Mouse (Mus musculus): ENCODE data around the gene Ackr2.
A peak's percentile ranks its signal among the peaks of the same experiment; 100 is the strongest.

The Ackr2 gene

GRCm38 (mm10) chr9:121898245-121898644 is at the start of gene Ackr2:
Gene Ackr2, plus strand, starts transcription at chr9:121898355.
- no peaks in the 10 kb centered on the region for H3K9me3 ChIP-seq (ENCODE audit: low read length)
- peaks cover 3% of the 10 kb centered on the region; the same call in 1 of the 2 replicates for H3K4me1 ChIP-seq (replicated peaks; ENCODE audit: low read depth, low read length)
- H3K36me3 ChIP-seq (ENCODE audit: insufficient read depth, low read length): no peaks in the 10 kb centered on the region
- H3K27me3 ChIP-seq (ENCODE audit: insufficient read depth, low read length): peaks cover 16% of the 10 kb centered on the region
- TF ChIP-seq POU5F1 (IDR thresholded peaks at IDR 0.05; ENCODE audit: borderline replicate concordance, low read length) (no peak), CTCF (conservative IDR thresholded peaks at IDR 0.05; ENCODE audit: low read length) (no peak), NANOG (IDR thresholded peaks at IDR 0.05; ENCODE audit: borderline replicate concordance, low read length) (no peak)
- peak within 1 kb of the TSS; percentile 49 for H3K4me3 ChIP-seq (replicated peaks; ENCODE audit: low read length)

- Histone ChIP-seq H3K9me3 (ENCODE audit: low read length) (no peaks in the 10 kb centered on the region), H3K4me1 (replicated peaks; ENCODE audit: low read depth, low read length) (peaks cover 44% of the 10 kb centered on the region), H3K27me3 (ENCODE audit: insufficient read depth, low read length) (no peaks in the 10 kb centered on the region), H3K36me3 (ENCODE audit: insufficient read depth, low read length) (peaks cover 66% of the 10 kb centered on the region), H3K4me3 (replicated peaks; ENCODE audit: low read length) (no peak overlapping the region)
- TF ChIP-seq NANOG (IDR thresholded peaks at IDR 0.05; ENCODE audit: borderline replicate concordance, low read length) (no peak), POU5F1 (IDR thresholded peaks at IDR 0.05; ENCODE audit: borderline replicate concordance, low read length) (no peak), CTCF (conservative IDR thresholded peaks at IDR 0.05; ENCODE audit: low read length) (no peak)
Measured at GRCm38 (mm10) chr9:121854246-121854645, 43.9 kb upstream of the Ackr2 start.

- no peak for TF ChIP-seq NANOG (IDR thresholded peaks at IDR 0.05; ENCODE audit: borderline replicate concordance, low read length)
- TF ChIP-seq CTCF (conservative IDR thresholded peaks at IDR 0.05; ENCODE audit: low read length): no peak
- no peak for TF ChIP-seq POU5F1 (IDR thresholded peaks at IDR 0.05; ENCODE audit: borderline replicate concordance, low read length)
- Histone ChIP-seq H3K4me1 (replicated peaks; ENCODE audit: low read depth, low read length) (peaks cover 44% of the 10 kb centered on the region), H3K36me3 (ENCODE audit: insufficient read depth, low read length) (peaks cover 47% of the 10 kb centered on the region), H3K9me3 (ENCODE audit: low read length) (no peaks in the 10 kb centered on the region), H3K27me3 (ENCODE audit: insufficient read depth, low read length) (no peaks in the 10 kb centered on the region), H3K4me3 (replicated peaks; ENCODE audit: low read length) (peak overlapping the region; percentile 93)
Measured at GRCm38 (mm10) chr9:121856649-121857416, 41.3 kb upstream of the Ackr2 start.

DNA sequence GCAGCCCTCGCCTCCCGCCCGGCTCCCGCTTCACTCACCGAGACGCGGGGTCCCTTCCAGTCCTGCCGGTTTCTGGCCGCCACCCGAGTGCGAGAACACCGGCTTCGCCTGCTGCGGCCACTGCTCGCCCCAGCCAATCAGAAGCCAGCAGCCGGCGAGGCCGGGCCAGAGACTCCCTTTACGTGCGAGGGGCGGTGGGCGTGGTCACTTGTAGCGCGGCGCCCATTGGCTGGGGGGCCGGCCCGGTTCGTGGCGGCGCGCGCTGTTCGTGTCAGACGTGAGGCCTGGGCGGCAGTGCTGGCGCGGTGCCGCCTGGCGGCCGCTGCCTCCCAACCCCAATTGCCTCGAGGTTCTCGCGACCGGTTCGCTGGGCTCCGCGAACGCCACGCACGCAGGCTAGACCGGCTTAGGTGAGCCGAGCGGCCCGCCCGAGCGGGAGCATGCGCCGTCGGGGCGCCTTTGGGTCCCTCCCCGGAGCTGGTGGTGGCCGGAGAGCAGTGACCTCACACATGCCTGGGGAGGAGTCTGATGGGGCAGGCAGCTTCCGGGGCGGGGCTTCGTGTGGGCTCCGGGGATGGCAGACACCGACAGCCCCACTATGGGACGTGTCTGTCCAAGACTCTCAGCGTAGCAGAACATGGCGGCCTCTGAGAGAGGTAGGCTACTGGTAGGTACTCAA is 40.5 kb upstream of the Ackr2 start:
- Histone ChIP-seq H3K27me3 (ENCODE audit: insufficient read depth, low read length) (no peaks in the 10 kb centered on the region), H3K4me1 (replicated peaks; ENCODE audit: low read depth, low read length) (peaks cover 44% of the 10 kb centered on the region), H3K4me3 (replicated peaks; ENCODE audit: low read length) (peak overlapping the region; percentile 93), H3K36me3 (ENCODE audit: insufficient read depth, low read length) (peaks cover 39% of the 10 kb centered on the region), H3K9me3 (ENCODE audit: low read length) (no peaks in the 10 kb centered on the region)
- TF ChIP-seq NANOG (IDR thresholded peaks at IDR 0.05; ENCODE audit: borderline replicate concordance, low read length): no peak
- TF ChIP-seq CTCF (conservative IDR thresholded peaks at IDR 0.05; ENCODE audit: low read length): no peak
- TF ChIP-seq POU5F1 (IDR thresholded peaks at IDR 0.05; ENCODE audit: borderline replicate concordance, low read length): no peak

GRCm38 (mm10) chr9:121858153-121858488 is 40.0 kb upstream of the Ackr2 start, which contains the start of gene Higd1a:
Gene Higd1a, minus strand, starts transcription at chr9:121858362.
- Histone ChIP-seq H3K27me3 (ENCODE audit: insufficient read depth, low read length) (no peaks in the 10 kb centered on the region), H3K4me1 (replicated peaks; ENCODE audit: low read depth, low read length) (peaks cover 43% of the 10 kb centered on the region), H3K9me3 (ENCODE audit: low read length) (no peaks in the 10 kb centered on the region), H3K36me3 (ENCODE audit: insufficient read depth, low read length) (peaks cover 35% of the 10 kb centered on the region), H3K4me3 (replicated peaks; ENCODE audit: low read length) (peak within 1 kb of the TSS; percentile 93)
- TF ChIP-seq POU5F1 (IDR thresholded peaks at IDR 0.05; ENCODE audit: borderline replicate concordance, low read length) (no peak), NANOG (IDR thresholded peaks at IDR 0.05; ENCODE audit: borderline replicate concordance, low read length) (no peak)

DNA sequence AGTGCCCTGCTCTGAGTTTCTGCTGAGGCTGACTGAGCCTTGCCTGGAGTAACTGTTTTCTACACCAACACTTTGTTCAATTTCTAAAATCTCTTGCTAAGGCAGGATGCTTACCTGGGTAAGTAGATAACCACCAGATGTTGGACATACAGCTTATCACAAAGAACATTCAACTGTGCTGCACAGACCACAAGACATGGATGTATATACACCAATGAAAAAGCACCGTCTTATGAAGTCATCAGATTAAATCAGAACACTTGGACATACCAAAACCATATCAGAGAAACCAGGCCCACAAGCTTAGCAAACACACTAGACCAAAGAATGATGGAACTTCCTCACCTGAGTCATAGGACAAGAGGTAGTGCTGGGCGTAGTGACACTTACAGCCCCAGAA is 38.8 kb upstream of the Ackr2 start:
- TF ChIP-seq POU5F1 (IDR thresholded peaks at IDR 0.05; ENCODE audit: borderline replicate concordance, low read length) (no peak), CTCF (conservative IDR thresholded peaks at IDR 0.05; ENCODE audit: low read length) (no peak), NANOG (IDR thresholded peaks at IDR 0.05; ENCODE audit: borderline replicate concordance, low read length) (no peak)
- Histone ChIP-seq H3K4me1 (replicated peaks; ENCODE audit: low read depth, low read length) (peaks cover 31% of the 10 kb centered on the region), H3K9me3 (ENCODE audit: low read length) (no peaks in the 10 kb centered on the region), H3K27me3 (ENCODE audit: insufficient read depth, low read length) (no peaks in the 10 kb centered on the region; the same call in 1 of the 2 replicates), H3K4me3 (replicated peaks; ENCODE audit: low read length) (no peak overlapping the region), H3K36me3 (ENCODE audit: insufficient read depth, low read length) (peaks cover 25% of the 10 kb centered on the region)

DNA sequence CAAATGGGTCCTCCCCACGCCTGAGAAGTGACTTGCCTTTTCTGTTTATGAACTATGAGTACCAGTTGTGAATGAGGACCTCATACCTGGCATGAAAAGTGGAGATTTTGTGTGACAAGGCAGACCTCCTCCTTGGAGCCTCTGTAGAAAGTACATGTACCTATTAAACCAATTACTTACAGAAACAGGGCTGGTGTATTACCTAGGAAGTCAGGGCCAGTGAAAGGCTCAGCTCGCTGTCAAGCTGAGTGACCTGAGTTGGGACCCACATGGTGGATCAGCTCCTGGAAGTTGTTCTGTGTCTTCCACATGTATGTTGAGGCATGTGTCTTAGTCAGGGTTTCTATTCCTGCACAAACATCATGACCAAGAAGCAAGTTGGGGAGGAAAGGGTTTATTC is 37.2 kb upstream of the Ackr2 start:
- Histone ChIP-seq H3K36me3 (ENCODE audit: insufficient read depth, low read length) (peaks cover 11% of the 10 kb centered on the region), H3K27me3 (ENCODE audit: insufficient read depth, low read length) (no peaks in the 10 kb centered on the region; the same call in 1 of the 2 replicates), H3K4me3 (replicated peaks; ENCODE audit: low read length) (no peak overlapping the region), H3K4me1 (replicated peaks; ENCODE audit: low read depth, low read length) (peaks cover 16% of the 10 kb centered on the region), H3K9me3 (ENCODE audit: low read length) (no peaks in the 10 kb centered on the region)
- no peak for TF ChIP-seq CTCF (conservative IDR thresholded peaks at IDR 0.05; ENCODE audit: low read length)
- TF ChIP-seq NANOG (IDR thresholded peaks at IDR 0.05; ENCODE audit: borderline replicate concordance, low read length): no peak

DNA sequence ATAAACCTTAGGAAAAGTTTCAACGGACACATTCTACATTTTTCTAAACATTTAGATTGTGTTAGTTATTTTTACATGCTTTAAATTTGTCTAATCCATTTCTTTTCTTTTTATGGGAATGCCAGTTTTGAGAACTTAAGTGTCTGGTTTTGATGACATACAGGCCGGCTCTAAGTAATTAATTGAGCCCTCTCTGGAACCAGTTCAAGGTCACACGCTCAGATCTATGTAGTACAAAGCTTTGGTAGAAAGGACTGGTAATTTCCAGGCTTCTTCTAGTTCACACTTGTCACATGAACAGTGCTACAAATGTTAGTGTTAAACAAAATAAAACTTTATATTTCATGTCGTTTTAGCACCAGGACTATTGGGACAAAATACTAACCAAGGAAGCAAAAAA is 33.3 kb upstream of the Ackr2 start:
- TF ChIP-seq NANOG (IDR thresholded peaks at IDR 0.05; ENCODE audit: borderline replicate concordance, low read length) (no peak), CTCF (conservative IDR thresholded peaks at IDR 0.05; ENCODE audit: low read length) (no peak), POU5F1 (IDR thresholded peaks at IDR 0.05; ENCODE audit: borderline replicate concordance, low read length) (no peak)
- no peaks in the 10 kb centered on the region for H3K4me1 ChIP-seq (replicated peaks; ENCODE audit: low read depth, low read length)
- H3K4me3 ChIP-seq (replicated peaks; ENCODE audit: low read length): no peak overlapping the region
- no peaks in the 10 kb centered on the region; the same call in 1 of the 2 replicates for H3K27me3 ChIP-seq (ENCODE audit: insufficient read depth, low read length)
- H3K9me3 ChIP-seq (ENCODE audit: low read length): no peaks in the 10 kb centered on the region
- H3K36me3 ChIP-seq (ENCODE audit: insufficient read depth, low read length): peaks cover 1% of the 10 kb centered on the region; the same call in 1 of the 2 replicates
